10 mouse cellular contexts compared by ENCODE assay signal in the genomic region with DNA sequence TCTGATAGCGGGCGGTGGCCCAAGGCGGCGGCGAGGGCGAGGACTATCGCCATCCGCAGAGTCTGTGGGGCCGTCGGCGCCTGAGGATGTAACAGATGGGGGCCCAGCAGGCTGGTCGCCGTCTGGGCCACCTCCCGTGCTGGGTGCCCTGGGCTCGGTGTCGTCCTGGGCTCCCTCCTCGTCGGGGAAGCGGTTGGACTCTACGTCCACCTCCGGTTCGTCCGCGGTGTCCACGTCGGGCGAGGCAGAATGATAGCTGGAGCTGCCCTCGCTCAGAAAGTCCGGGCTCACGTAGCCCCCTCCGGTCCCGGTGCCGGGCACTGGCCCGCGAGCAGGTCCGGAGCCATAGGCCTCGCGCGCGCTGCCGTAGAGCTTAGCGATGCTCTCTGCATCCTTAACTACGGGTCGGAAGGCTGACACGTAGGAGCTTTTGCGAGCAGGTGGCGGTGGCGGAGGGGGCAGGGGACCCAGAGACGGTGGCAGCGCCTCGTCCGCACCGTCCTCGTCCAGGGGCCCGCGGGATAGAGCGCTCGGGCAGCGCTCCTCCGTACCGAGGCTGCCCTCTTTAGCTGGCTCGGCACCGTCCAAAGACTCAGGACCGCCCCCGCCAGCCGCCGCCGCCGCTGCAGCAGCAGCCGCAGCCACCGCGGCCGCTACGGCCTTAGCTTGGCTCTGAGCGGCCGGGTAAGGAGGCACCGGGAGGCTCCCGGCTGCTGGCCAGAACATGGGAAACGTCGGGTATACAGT. TPM values are rescaled to one million over a fixed set of nuclear protein-coding genes. Genes with fewer than 3 reads are reported as not detected.
DNase-seq lines count a peak whose midpoint lies in the region; ATAC-seq and TF ChIP-seq lines count a peak whose summit lies in the region.
"Had no signal": no experiment of that assay in that cellular context is flagged by ENCODE, and none has a peak within 500 bp of the region (broad histone marks: within the 10 kb centered on the region; RNA-seq: fewer than 3 reads in every experiment).

No protein-coding gene starts in this region.

- no peak for TF ChIP-seq CTCF in intestine, postnatal 0 days (IDR thresholded peaks at IDR 0.05; ENCODE audit: low read depth)

- no peak overlapping the region for H3K27ac ChIP-seq in forebrain, embryonic 12.5 days
- H3K27ac ChIP-seq in intestine, postnatal 0 days (ENCODE audit: low read depth, low read length) = no peak overlapping the region
- peak overlapping the region; percentile 80 for H3K27ac ChIP-seq in neural tube, embryonic 15.5 days (replicated peaks)

- peaks cover 63% of the 10 kb centered on the region for H3K4me1 ChIP-seq in forebrain, embryonic 12.5 days
- no peaks in the 10 kb centered on the region for H3K4me1 ChIP-seq in intestine, postnatal 0 days (replicated peaks; ENCODE audit: control insufficient read depth, insufficient read depth, low read length)
- peaks cover 70% of the 10 kb centered on the region for H3K4me1 ChIP-seq in neural tube, embryonic 15.5 days

- H3K4me2 ChIP-seq in forebrain, embryonic 12.5 days = peak overlapping the region; percentile 26
- peak overlapping the region; percentile 48 for H3K4me2 ChIP-seq in intestine, postnatal 0 days (replicated peaks; ENCODE audit: low read depth)
- H3K4me2 ChIP-seq in neural tube, embryonic 15.5 days = peak overlapping the region; percentile 61

- 2% methylated on average over 80 of the region's 80 CpGs for WGBS in forebrain, embryonic 12.5 days
- 1% methylated on average over 73 of the region's 80 CpGs for WGBS in intestine, postnatal 0 days
- under 1% methylated on average over 79 of the region's 80 CpGs for WGBS in neural tube, embryonic 15.5 days

- peaks cover 100% of the 10 kb centered on the region for H3K27me3 ChIP-seq in forebrain, embryonic 12.5 days
- H3K27me3 ChIP-seq in intestine, postnatal 0 days (replicated peaks; ENCODE audit: control insufficient read depth, insufficient read depth, low read length) = peaks cover 100% of the 10 kb centered on the region
- peaks cover 86% of the 10 kb centered on the region for H3K27me3 ChIP-seq in neural tube, embryonic 15.5 days (replicated peaks)

- peak overlapping the region; percentile 26 for H3K4me3 ChIP-seq in forebrain, embryonic 12.5 days (replicated peaks)
- H3K4me3 ChIP-seq in intestine, postnatal 0 days (ENCODE audit: low read depth, low read length) = peak overlapping the region; percentile 34
- H3K4me3 ChIP-seq in neural tube, embryonic 15.5 days (replicated peaks) = peak overlapping the region; percentile 48

- intact Hi-C loops in left cerebral cortex, postnatal 36 days (cut with DNase I) = loop anchor here (5.0 kb wide), 1 partner anchor 368 kb away; no protein-coding TSS in a partner anchor

- ATAC-seq in forebrain, embryonic 12.5 days (ENCODE audit: low FRiP score) = no peak
- ATAC-seq in intestine, postnatal 0 days = no peak
- ATAC-seq in neural tube, embryonic 15.5 days (ENCODE audit: low FRiP score) = no peak

- H3K36me3 ChIP-seq in forebrain, embryonic 12.5 days (replicated peaks) = no peaks in the 10 kb centered on the region
- H3K36me3 ChIP-seq in intestine, postnatal 0 days (ENCODE audit: control insufficient read depth, insufficient read depth) = no peaks in the 10 kb centered on the region
- H3K36me3 ChIP-seq in neural tube, embryonic 15.5 days = no peaks in the 10 kb centered on the region

- H3K9me3 ChIP-seq in forebrain, embryonic 12.5 days = no peaks in the 10 kb centered on the region; the same call in 1 of the 2 replicates
- H3K9me3 ChIP-seq in intestine, postnatal 0 days (ENCODE audit: control insufficient read depth) = no peaks in the 10 kb centered on the region
- H3K9me3 ChIP-seq in neural tube, embryonic 15.5 days (replicated peaks) = no peaks in the 10 kb centered on the region

- DNase-seq in kidney, postnatal 4 days = peak; percentile 36 to 43
- DNase-seq in kidney, adult 11 months = no peak
- no peak for DNase-seq in left cerebral cortex, postnatal 36 days (ENCODE audit: low spot score in 2 of 2)
- DNase-seq in cerebellum, adult 8-10 months = no peak
- no peak for DNase-seq in kidney, adult 8-10 months
- DNase-seq: right cerebral cortex, postnatal 14 days had no signal

- 0 out of 2 replicates have a peak overlapping the region, but pooled peaks have one; percentile 22 for H3K9ac ChIP-seq in forebrain, embryonic 12.5 days
- H3K9ac ChIP-seq in intestine, postnatal 0 days (ENCODE audit: low read depth, low read length) = no peak overlapping the region
- peak overlapping the region; percentile 41 for H3K9ac ChIP-seq in neural tube, embryonic 15.5 days (replicated peaks)

RNA-seq across cellular contexts. Expression of a gene that starts 4.1 kb away (rescaled TPM):
- polyA plus RNA-seq in forebrain, embryonic 12.5 days (2016; fragmentation: Nextera tagmentation; extraction: Ambion mirVana) = 0.61 and 0.88 TPM in 2 replicates
- not detected in 2 replicates for polyA plus RNA-seq in intestine, postnatal 0 days (2015; fragmentation: Nextera tagmentation; extraction: Ambion mirVana)
- polyA plus RNA-seq in neural tube, embryonic 15.5 days (2015; fragmentation: Nextera tagmentation; extraction: Ambion mirVana) = 12.2 and 18.7 TPM in 2 replicates
- total RNA-seq in left cerebral cortex, postnatal 36 days (2021) = under 1 TPM; 0.18 to 0.22 TPM
- total RNA-seq: common myeloid progenitor, adult 5-6 weeks had no signal

Comparison
In these comparisons a context has a peak if more than half of its experiments do, and no peak if none do; other contexts are left out.
1. DNase-seq: peak in kidney, postnatal 4 days (2 of 2); none in kidney, adult 11 months (single experiment), left cerebral cortex, postnatal 36 days (0 of 2), cerebellum, adult 8-10 months (single experiment) and kidney, adult 8-10 months (0 of 2).
2. Peak in every context shown above with its lines, with median percentiles within 50 percentile points of each other: H3K4me2 ChIP-seq and H3K4me3 ChIP-seq.